Mouse (Mus musculus) lung, embryonic 14.5 days (tissue): ENCODE data around the gene Rasal2. TPM values are rescaled to one million over a fixed set of nuclear protein-coding genes. Genes with fewer than 3 reads are reported as not detected.

ENCODE experiments used
- ATAC-seq: fragments of 200-750 bp; cut with Nextera tagmentation; 2 replicates; pipeline ENCODE4 v1.8.0; 2017; ENCODE audit warnings: mild to moderate bottlenecking, moderate TSS enrichment, moderate library complexity; ENCODE audit not compliant: insufficient read depth
- DNase-seq: peaks from one replicate; pipeline ENCODE4 v3.0.0-alpha.2; 2015
- H3K27ac ChIP-seq: fragments of 300-500 bp; sonication (generic); 2 replicates; pipeline ENCODE4 v1.5.1; 2014; ENCODE audit warnings: low read depth, mild to moderate bottlenecking, moderate library complexity
- H3K27me3 ChIP-seq: fragments of 300-500 bp; sonication (generic); 2 replicates; pipeline ENCODE4 v1.6.1; 2014; ENCODE audit warnings: low read length, control low read depth; ENCODE audit not compliant: insufficient read depth
- H3K36me3 ChIP-seq: fragments of 300-500 bp; sonication (generic); 2 replicates; pipeline ENCODE4 v1.6.1; 2014; ENCODE audit warnings: control low read depth; ENCODE audit not compliant: insufficient read depth
- H3K4me1 ChIP-seq: fragments of 300-500 bp; sonication (generic); 2 replicates; pipeline ENCODE4 v1.6.1; 2014; ENCODE audit warnings: antibody characterized with exemption, control low read depth; ENCODE audit not compliant: insufficient read depth
- H3K4me2 ChIP-seq: fragments of 300-500 bp; sonication (generic); 2 replicates; pipeline ENCODE4 v1.6.1; 2014; ENCODE audit warnings: mild to moderate bottlenecking
- H3K4me3 ChIP-seq: fragments of 300-500 bp; sonication (generic); 2 replicates; pipeline ENCODE4 v1.5.1; 2014; ENCODE audit warnings: low read depth, low read length
- H3K9ac ChIP-seq: fragments of 300-500 bp; sonication (generic); 2 replicates; pipeline ENCODE4 v1.6.1; 2014
- H3K9me3 ChIP-seq: fragments of 300-500 bp; sonication (generic); 2 replicates; pipeline ENCODE4 v1.6.1; 2016; ENCODE audit warnings: low read depth, low read length, control low read depth
- CTCF ChIP-seq: IDR thresholded peaks from 2 replicates; pipeline ENCODE4 v1.5.1; 2016; ENCODE audit warnings: antibody characterized with exemption, low read depth
- WGBS: fragments of 180-500 bp; shearing (Covaris S2); extraction: QIAGEN DNeasy Blood & Tissue Kit; methylation state at CpG from one replicate; pipeline ENCODE4 v1.1.7; 2014; 5-methylcytosine and 5-hydroxymethylcytosine counted together
- polyA plus RNA-seq: library from polyadenylated mRNA; unstranded; fragments of >200 nt; fragmentation: Nextera tagmentation; extraction: Ambion mirVana; gene quantifications from 2 replicates; pipeline ENCODE4 v1.2.1, GENCODE M21; 2014

The Rasal2 gene
- polyA plus RNA-seq, 1 experiment from 2014 or later: 10.3 TPM

GRCm38 (mm10) chr1:157439973-157440641 is 27.7 kb upstream of the Rasal2 start:
- H3K4me2 ChIP-seq: no peak overlapping the region
- no peak overlapping the region for H3K9ac ChIP-seq
- DNase-seq: no peak
- WGBS: 10% methylated on average over 14 of the region's 14 CpGs
- no peak overlapping the region for H3K4me3 ChIP-seq
- no peaks in the 10 kb centered on the region for H3K4me1 ChIP-seq
- no peak for ATAC-seq
- TF ChIP-seq CTCF: no peak
- H3K36me3 ChIP-seq: no peaks in the 10 kb centered on the region
- no peaks in the 10 kb centered on the region for H3K9me3 ChIP-seq
- H3K27me3 ChIP-seq: no peaks in the 10 kb centered on the region
- no peak overlapping the region for H3K27ac ChIP-seq

GRCm38 (mm10) chr1:157439101-157439500 is 26.7 kb upstream of the Rasal2 start:
- DNase-seq: no peak
- no peak for TF ChIP-seq CTCF
- 85% methylated on average over 4 of the region's 4 CpGs for WGBS
- H3K4me2 ChIP-seq: no peak overlapping the region
- H3K4me1 ChIP-seq: no peaks in the 10 kb centered on the region
- H3K27ac ChIP-seq: no peak overlapping the region
- no peak for ATAC-seq
- no peaks in the 10 kb centered on the region for H3K9me3 ChIP-seq
- no peaks in the 10 kb centered on the region for H3K36me3 ChIP-seq
- H3K27me3 ChIP-seq: no peaks in the 10 kb centered on the region
- H3K4me3 ChIP-seq: no peak overlapping the region
- H3K9ac ChIP-seq: no peak overlapping the region

DNA sequence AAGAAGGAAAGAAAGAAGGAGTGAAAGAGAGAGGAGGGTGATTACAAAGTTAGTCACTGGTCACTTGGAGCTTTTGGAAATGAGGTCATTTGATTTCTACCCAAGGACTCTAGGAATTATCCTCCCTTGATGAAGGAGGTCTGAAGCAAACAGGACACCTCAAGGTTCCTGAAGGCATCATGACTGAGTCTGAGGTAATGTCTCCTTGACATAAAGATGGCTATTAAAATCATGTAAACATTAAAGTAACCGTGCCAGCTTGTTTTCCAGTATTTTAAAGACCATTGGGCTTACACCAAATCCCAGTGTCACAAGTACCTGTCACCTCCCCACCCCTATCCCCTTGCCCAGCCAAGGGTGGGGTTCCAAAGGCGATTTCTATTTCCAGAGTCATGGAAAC is 25.9 kb upstream of the Rasal2 start:
- no peaks in the 10 kb centered on the region for H3K9me3 ChIP-seq
- DNase-seq: no peak
- H3K4me2 ChIP-seq: no peak overlapping the region
- WGBS: 89% methylated on average over 2 of the region's 2 CpGs
- no peak overlapping the region for H3K4me3 ChIP-seq
- no peaks in the 10 kb centered on the region for H3K36me3 ChIP-seq
- no peaks in the 10 kb centered on the region for H3K27me3 ChIP-seq
- no peak overlapping the region for H3K9ac ChIP-seq
- no peak for ATAC-seq
- no peak overlapping the region for H3K27ac ChIP-seq
- no peak for TF ChIP-seq CTCF
- H3K4me1 ChIP-seq: no peaks in the 10 kb centered on the region

DNA sequence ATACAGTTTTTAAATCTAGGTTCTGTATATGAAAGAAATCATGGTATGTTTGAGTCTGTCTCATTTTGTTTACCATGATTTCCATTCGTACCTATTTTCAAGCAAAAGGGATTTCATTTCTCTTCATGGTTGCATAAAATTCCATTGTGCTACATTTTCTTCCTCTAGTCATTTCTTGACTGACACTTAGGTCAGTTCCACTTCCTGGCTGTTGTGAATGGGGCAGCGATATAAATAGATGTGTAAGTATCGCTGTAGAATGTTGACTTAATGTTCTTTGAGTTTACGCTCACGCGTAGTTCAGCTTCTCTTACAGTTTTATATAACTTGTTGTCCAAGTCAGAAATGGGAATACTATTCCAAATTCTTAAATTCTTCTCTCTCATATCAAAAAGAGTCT is 23.5 kb upstream of the Rasal2 start:
- no peak for TF ChIP-seq CTCF
- Histone ChIP-seq H3K4me3 (no peak overlapping the region), H3K9ac (no peak overlapping the region), H3K9me3 (no peaks in the 10 kb centered on the region), H3K4me2 (no peak overlapping the region), H3K27me3 (no peaks in the 10 kb centered on the region), H3K4me1 (no peaks in the 10 kb centered on the region), H3K27ac (no peak overlapping the region), H3K36me3 (no peaks in the 10 kb centered on the region)
- DNase-seq (peak; percentile 9), ATAC-seq (no peak)
- 73% methylated on average over 6 of the region's 6 CpGs for whole genome bisulfite sequencing

DNA sequence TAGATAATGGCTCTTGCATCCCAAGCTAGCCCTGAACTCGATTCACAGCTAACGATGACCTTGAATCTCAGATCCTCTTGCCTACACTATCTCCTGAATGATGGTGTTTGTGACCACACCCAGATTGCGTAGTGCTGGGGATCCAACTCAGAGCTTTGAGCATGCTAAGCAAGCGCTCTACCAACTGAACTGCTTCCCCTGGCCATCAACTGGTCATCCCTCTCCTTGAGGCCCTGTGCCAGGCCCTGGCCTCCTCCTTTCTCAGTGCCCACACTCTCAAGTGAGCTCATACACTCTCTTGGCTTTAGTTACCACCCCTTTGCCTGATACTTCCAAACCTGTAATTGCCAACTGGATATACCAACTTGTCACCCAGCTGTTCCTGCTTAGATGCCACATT is 22.0 kb upstream of the Rasal2 start:
- TF ChIP-seq CTCF: no peak
- no peak overlapping the region for H3K4me3 ChIP-seq
- no peaks in the 10 kb centered on the region for H3K4me1 ChIP-seq
- no peak overlapping the region for H3K4me2 ChIP-seq
- no peaks in the 10 kb centered on the region for H3K36me3 ChIP-seq
- no peak overlapping the region for H3K9ac ChIP-seq
- ATAC-seq: no peak
- H3K27me3 ChIP-seq: no peaks in the 10 kb centered on the region
- no peaks in the 10 kb centered on the region for H3K9me3 ChIP-seq
- WGBS: 86% methylated on average over 4 of the region's 4 CpGs
- H3K27ac ChIP-seq: no peak overlapping the region
- no peak for DNase-seq

DNA sequence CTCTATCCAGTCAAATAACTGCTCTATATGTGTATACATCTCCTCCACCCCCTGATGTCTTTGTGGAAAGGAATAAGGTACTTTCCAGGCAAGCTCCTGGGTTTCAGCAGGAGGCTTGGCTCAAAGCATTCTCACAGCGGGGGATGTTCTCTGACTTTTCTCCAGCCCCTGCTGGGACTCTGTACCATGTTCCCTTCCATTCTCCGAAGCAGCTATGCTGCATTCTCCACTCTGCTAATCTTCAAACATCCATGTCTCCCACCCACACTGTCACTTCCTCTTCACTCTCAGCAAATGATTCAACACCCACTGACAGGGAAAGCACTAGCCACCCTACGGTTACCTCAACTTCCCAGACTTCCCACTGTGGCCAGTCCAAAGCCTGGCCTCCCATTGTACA is 20.9 kb upstream of the Rasal2 start:
- DNase-seq (no peak), ATAC-seq (no peak)
- H3K4me1 ChIP-seq: no peaks in the 10 kb centered on the region
- H3K36me3 ChIP-seq: no peaks in the 10 kb centered on the region
- no peak overlapping the region for H3K27ac ChIP-seq
- no peak overlapping the region for H3K4me2 ChIP-seq
- H3K4me3 ChIP-seq: no peak overlapping the region
- no peaks in the 10 kb centered on the region for H3K9me3 ChIP-seq
- no peak overlapping the region for H3K9ac ChIP-seq
- H3K27me3 ChIP-seq: no peaks in the 10 kb centered on the region
- TF ChIP-seq CTCF: no peak
- WGBS: 23% methylated on average over 3 of the region's 3 CpGs

DNA sequence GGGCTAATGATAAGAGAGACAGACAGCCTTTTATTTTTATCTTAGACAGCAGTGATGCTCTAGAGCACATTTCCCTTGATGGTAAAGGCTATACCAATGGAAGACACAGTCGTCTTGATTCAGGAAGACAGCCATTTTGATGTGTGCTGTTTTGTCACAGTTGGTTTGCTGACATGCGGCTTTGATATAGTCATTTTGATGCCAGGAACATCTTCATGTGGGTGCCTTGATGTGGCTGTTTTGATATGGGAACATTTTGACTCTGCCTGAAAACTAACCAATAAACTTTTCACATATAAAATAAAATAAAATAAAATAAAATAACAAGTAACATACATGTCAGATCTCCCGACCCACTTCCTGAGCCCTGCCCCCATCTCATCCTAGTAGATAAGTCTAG is 16.0 kb upstream of the Rasal2 start:
- Histone ChIP-seq H3K4me2 (no peak overlapping the region), H3K27me3 (no peaks in the 10 kb centered on the region), H3K27ac (no peak overlapping the region), H3K4me1 (no peaks in the 10 kb centered on the region), H3K9me3 (no peaks in the 10 kb centered on the region), H3K36me3 (no peaks in the 10 kb centered on the region), H3K4me3 (no peak overlapping the region), H3K9ac (no peak overlapping the region)
- no peak for DNase-seq
- no peak for TF ChIP-seq CTCF
- ATAC-seq: no peak
- 92% methylated on average over 3 of the region's 3 CpGs for WGBS

DNA sequence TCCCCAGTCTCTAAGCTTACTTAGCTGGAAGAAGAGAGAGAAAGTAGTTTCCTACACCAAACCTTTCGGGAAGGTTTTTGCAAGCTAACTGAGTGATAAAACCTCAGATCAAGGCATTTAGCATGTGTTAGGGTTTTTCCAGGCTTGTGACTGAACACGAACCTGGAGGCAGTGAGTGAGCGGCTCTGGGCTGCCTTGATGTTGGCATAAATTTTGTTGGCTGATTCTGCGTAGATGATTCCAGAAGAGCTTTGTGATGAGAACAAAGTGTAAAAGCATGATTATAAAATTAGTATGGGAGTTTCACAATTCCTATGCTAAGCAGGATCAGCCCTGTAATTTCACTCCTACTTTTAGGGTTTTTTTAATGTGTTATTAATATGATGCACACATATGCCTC is 15.2 kb upstream of the Rasal2 start:
- H3K9ac ChIP-seq: no peak overlapping the region

More for the DNA sequence above, 15.2 kb upstream of the Rasal2 start:
- H3K36me3 ChIP-seq: no peaks in the 10 kb centered on the region
- H3K4me1 ChIP-seq: no peaks in the 10 kb centered on the region
- ATAC-seq: no peak
- H3K9me3 ChIP-seq: no peaks in the 10 kb centered on the region
- H3K4me2 ChIP-seq: no peak overlapping the region
- no peak overlapping the region for H3K4me3 ChIP-seq
- TF ChIP-seq CTCF: no peak
- H3K27ac ChIP-seq: no peak overlapping the region
- no peak for DNase-seq
- WGBS: 86% methylated on average over 4 of the region's 4 CpGs
- H3K27me3 ChIP-seq: no peaks in the 10 kb centered on the region
